Mouse (Mus musculus) testis, adult 2 months (tissue): ENCODE results near the gene Tcp11l1. TPM values are rescaled to one million over a fixed set of nuclear protein-coding genes. Genes with fewer than 3 reads are reported as not detected.
A peak's percentile ranks its signal among the peaks of the same experiment; 100 is the strongest.

Source experiments
- H3K27ac ChIP-seq: fragments of 200-500 bp; 2 replicates; pipeline ENCODE4 v1.5.1; 2012; ENCODE audit warnings: low read depth, low read length; ENCODE audit not compliant: control insufficient read depth, insufficient read depth
- H3K27me3 ChIP-seq: fragments of 200-500 bp; 2 replicates; pipeline ENCODE4 v1.6.1; 2012; ENCODE audit warnings: mild to moderate bottlenecking, low read length, moderate library complexity; ENCODE audit not compliant: control insufficient read depth, insufficient read depth
- H3K36me3 ChIP-seq: fragments of 200-500 bp; 2 replicates; pipeline ENCODE4 v1.6.1; 2012; ENCODE audit warnings: mild to moderate bottlenecking, low read length; ENCODE audit not compliant: control insufficient read depth, insufficient read depth
- H3K4me1 ChIP-seq: fragments of 200-500 bp; 2 replicates; pipeline ENCODE4 v1.6.1; 2012; ENCODE audit warnings: low read length; ENCODE audit not compliant: control insufficient read depth, insufficient read depth
- H3K4me3 ChIP-seq: fragments of 200-500 bp; 2 replicates; pipeline ENCODE4 v1.5.1; 2012; ENCODE audit warnings: low read depth, mild to moderate bottlenecking, low read length, moderate library complexity, mixed read lengths; ENCODE audit not compliant: control insufficient read depth
- CTCF ChIP-seq: fragments of 200-500 bp; IDR thresholded peaks from 2 replicates; pipeline ENCODE4 v1.5.1; 2012; ENCODE audit warnings: low read depth, mild to moderate bottlenecking, inconsistent platforms, low read length, moderate library complexity; ENCODE audit not compliant: control insufficient read depth, insufficient read depth, insufficient replicate concordance
- POLR2A ChIP-seq: fragments of 200-500 bp; IDR thresholded peaks from 2 replicates; pipeline ENCODE4 v1.6.1; 2012; ENCODE audit warnings: low read depth, mild to moderate bottlenecking, inconsistent platforms, low read length, moderate library complexity; ENCODE audit not compliant: control insufficient read depth
- polyA plus RNA-seq: library from polyadenylated mRNA; depleted of rRNA; stranded (reverse); fragments of >200 nt; gene quantifications from 2 replicates; pipeline ENCODE4 v1.2.3, GENCODE M21; 2012

Gene Tcp11l1
- polyA plus RNA-seq, 1 experiment = 3.0 TPM

DNA sequence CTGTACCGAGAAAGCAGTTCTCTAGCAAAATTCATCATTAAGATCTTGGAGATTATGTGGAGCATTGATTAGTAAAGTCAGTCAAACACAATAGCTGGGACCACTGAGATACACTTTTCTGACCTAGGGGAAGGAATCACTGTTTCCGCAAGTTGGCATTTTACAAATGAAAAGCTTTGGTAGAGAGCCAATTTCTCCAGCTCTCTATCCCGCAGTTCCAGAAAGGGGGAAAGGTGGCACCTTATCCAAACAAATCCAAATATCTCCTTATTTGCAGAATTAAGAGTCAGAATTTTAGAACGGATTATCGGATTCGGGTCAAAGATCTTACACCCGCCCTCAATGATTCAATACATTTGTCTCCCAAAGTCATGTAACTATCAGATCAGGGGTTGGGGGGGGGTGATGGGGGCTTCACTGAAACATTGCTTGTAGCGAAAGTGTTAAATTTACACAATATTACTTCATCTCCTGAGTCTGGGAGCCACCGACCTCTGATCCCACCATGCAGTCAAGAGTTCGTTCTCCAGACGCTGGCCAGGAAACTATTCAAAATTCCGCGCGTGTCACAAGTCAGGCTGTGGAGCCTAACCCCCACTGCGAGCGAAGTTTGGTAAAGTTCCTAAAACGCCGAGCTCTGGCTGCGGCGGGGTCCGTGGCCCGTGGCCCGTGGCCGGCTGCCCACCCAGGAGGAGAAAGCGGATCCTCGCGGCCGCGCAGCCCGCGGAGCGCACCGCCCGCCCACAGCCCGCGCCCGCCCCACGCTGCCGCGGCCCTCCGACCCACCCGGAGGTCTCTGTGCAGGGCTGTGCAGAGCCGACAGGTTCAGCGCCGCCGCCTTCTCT lies 30.1 kb upstream of the Tcp11l1 start:
- no peaks in the 10 kb centered on the region; the same call in 1 of the 2 replicates for H3K27me3 ChIP-seq
- no peak overlapping the region for H3K27ac ChIP-seq
- H3K36me3 ChIP-seq = no peaks in the 10 kb centered on the region
- peak overlapping the region; percentile 67 for H3K4me3 ChIP-seq
- no peak for TF ChIP-seq CTCF
- TF ChIP-seq POLR2A = no peak
- H3K4me1 ChIP-seq = peaks cover 11% of the 10 kb centered on the region

DNA sequence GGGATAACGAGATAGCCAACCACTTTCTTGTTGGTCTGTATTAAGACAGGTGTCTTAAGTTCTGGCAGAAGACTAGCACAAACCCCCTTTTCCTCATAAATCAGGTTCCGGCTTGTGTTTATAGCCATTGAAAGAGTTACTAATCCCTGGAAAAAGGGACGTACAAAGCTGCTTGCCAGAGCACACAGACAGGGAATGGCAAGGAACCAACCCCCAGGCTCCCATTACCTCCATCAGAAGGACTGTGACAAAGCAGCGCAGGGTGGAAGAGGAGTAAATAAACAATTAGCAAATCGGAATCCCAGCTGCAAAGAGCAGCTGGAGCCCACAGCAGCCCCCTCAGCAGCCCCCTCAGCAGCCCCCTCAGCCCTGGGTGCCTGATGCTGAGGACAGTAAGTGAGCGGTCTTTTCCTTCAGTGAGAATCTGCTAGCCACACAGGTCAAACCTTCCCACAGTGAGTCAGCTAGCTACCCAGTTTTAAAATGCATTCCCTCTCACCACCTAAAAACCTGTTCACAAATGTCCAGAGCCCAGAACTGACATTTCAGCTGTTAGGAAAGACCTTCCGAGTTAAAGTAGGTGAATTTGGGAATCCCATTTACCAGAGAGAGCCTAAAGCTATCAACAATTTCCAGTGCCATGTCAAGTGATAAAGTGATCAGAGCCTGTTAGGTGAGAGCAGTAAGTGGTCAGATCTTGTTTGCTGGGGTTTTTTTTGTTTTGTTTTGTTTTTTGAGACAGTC lies 29.2 kb upstream of the Tcp11l1 start:
- H3K27me3 ChIP-seq = no peaks in the 10 kb centered on the region; the same call in 1 of the 2 replicates
- peaks cover 9% of the 10 kb centered on the region for H3K4me1 ChIP-seq
- no peak overlapping the region for H3K4me3 ChIP-seq
- H3K36me3 ChIP-seq = no peaks in the 10 kb centered on the region
- no peak overlapping the region for H3K27ac ChIP-seq
- no peak for TF ChIP-seq CTCF
- no peak for TF ChIP-seq POLR2A

DNA sequence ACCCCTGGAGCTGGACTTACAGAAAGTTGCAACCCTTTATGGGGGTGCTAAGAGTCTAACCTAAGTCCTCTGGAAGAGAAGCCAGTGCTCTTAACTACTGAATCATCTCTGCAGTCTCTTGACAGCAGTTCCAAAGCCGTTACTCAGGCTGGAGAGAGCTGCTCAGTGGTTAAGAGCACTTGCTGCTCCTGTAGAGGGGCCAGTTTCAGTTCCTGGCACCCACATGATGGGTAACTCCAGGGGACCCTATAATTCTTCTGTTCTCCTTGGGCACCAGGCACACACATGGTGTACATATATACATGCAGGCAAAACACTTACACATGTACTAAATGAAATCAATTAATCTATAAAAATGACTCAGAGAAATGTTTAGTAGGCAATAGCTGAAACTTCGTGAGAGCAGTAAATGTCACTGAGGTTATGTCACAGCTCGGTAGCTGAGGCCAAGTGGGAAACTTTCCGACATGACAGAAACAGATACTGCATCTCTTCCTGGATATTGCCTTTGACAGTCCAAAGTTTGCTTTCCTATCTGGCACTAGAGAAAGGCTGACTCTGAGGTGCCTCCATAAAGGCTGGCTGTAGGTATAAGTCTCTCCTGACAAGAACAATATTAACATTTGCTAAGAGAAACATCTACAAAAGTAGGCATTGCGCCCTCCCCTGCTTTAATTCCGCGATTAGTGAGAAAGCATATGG lies 28.4 kb upstream of the Tcp11l1 start:
- H3K4me1 ChIP-seq = peaks cover 9% of the 10 kb centered on the region
- TF ChIP-seq CTCF (no peak), POLR2A (no peak)
- H3K27me3 ChIP-seq = no peaks in the 10 kb centered on the region; the same call in 1 of the 2 replicates
- H3K27ac ChIP-seq = no peak overlapping the region
- no peak overlapping the region for H3K4me3 ChIP-seq
- no peaks in the 10 kb centered on the region for H3K36me3 ChIP-seq

DNA sequence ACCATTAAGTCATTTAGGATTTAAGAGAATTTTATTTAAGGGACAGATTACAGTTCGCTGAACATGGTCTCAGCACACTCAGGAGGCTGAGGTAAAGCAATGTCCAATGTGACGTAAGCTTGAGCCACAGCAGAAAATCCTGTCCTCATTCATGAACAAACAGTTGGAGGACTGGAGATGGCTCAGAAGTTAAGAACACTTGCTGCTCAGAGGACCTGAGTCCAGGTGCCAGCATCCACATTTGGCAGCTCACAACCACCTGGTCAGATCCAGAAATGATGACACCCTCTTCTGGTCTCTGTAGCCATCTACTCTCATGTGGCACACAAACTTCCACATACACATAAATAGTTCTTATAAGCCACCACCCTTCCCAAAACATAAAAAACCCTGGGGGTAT lies 27.7 kb upstream of the Tcp11l1 start:
- Histone ChIP-seq H3K4me3 (no peak overlapping the region), H3K27ac (no peak overlapping the region), H3K27me3 (no peaks in the 10 kb centered on the region; the same call in 1 of the 2 replicates), H3K36me3 (no peaks in the 10 kb centered on the region), H3K4me1 (peaks cover 9% of the 10 kb centered on the region)
- TF ChIP-seq CTCF = no peak
- no peak for TF ChIP-seq POLR2A

DNA sequence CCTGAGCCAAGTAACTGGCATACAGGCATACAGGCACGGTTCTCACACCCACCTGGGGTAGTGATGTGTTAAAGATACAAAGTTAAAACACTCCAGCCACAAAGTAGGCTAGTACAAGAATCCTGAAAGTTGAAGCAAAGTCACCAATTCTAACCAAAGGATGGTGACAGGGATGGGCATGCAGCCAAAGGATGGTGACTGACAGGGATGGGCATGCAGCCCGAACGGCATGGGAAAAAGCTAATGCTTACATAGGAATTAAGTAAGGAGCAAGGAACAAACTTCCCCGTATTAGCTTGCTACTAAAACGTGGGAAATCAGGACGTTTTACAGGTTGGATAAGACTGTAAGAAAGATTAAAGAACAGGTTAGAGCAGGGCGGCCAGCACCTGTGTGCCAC lies 24.3 kb upstream of the Tcp11l1 start:
- H3K4me3 ChIP-seq = no peak overlapping the region
- no peaks in the 10 kb centered on the region for H3K27me3 ChIP-seq
- no peaks in the 10 kb centered on the region for H3K4me1 ChIP-seq
- TF ChIP-seq POLR2A (no peak), CTCF (no peak)
- H3K27ac ChIP-seq = no peak overlapping the region
- H3K36me3 ChIP-seq = no peaks in the 10 kb centered on the region

DNA sequence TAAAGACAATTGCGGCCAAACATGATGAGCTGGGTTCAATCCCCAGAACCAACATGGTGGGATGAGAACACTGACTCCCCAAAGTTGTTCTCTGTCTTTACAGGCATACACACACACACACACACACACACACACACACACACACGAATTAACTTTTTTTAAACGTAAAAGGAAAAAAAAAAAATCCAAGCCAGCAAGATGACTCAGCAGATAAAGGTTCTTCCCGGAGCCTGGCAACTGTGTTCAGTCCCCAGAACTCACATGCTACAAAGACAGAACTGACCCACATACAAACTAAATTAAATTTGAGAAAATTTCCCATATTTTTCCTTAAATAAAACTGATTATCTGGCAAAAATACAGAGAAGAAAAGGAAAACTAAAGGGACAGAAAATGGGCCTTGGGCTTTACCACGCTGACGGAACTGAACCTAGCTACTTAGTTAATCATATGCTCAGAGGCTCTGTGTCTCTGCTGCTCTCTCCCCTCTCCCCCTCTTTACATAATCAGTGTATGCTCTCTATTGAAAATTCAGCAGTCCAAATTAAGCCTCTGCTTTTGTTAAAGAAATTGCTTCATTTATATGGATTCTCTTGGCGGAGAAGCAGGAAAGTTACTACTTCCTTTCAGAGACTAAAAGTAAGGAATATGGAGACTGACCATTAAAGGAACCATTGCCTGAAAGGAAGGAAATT lies 20.7 kb upstream of the Tcp11l1 start:
- H3K27me3 ChIP-seq = no peaks in the 10 kb centered on the region
- H3K4me1 ChIP-seq = no peaks in the 10 kb centered on the region
- no peak for TF ChIP-seq CTCF
- no peak for TF ChIP-seq POLR2A
- no peak overlapping the region for H3K4me3 ChIP-seq
- no peak overlapping the region for H3K27ac ChIP-seq
- no peaks in the 10 kb centered on the region for H3K36me3 ChIP-seq
